Mouse (Mus musculus) erythroid progenitor cell, adult 5-6 weeks (primary cell): ENCODE results near the gene Srsf7. TPM values are rescaled to one million over a fixed set of nuclear protein-coding genes. Genes with fewer than 3 reads are reported as not detected.
A peak's percentile ranks its signal among the peaks of the same experiment; 100 is the strongest.
"Not testable (repeated sequence)": the region's sequence is repeated elsewhere in the genome, so short reads cannot be mapped to it uniquely, and the experiment has no call there.

Experiments used
- ATAC-seq: replicated peaks from 2 replicates; pipeline ENCODE4 v1.8.0; 2016; ENCODE audit warnings: moderate number of reproducible peaks, mild to moderate bottlenecking, moderate TSS enrichment, inconsistent platforms; ENCODE audit not compliant: poor library complexity, low FRiP score, severe bottlenecking
- total RNA-seq, 2 experiments: library from RNA; stranded (forward) in 1 of 2; stranded (reverse) in 1 of 2; fragments of 150-400 nt in 1 of 2; fragments of 186-747, 209-891 nt in 1 of 2; gene quantifications; 2 replicates each; pipeline versions ENCODE4 v1.2.3 to v1.2.4; 2015 to 2017; ENCODE audit warnings: low replicate concordance in 2 of 2

The Srsf7 gene
- total RNA-seq (2015; ENCODE audit: low replicate concordance) = 167 and 184 TPM in 2 replicates
- 125 and 132 TPM in 2 replicates for total RNA-seq (2017; ENCODE audit: low replicate concordance)

DNA sequence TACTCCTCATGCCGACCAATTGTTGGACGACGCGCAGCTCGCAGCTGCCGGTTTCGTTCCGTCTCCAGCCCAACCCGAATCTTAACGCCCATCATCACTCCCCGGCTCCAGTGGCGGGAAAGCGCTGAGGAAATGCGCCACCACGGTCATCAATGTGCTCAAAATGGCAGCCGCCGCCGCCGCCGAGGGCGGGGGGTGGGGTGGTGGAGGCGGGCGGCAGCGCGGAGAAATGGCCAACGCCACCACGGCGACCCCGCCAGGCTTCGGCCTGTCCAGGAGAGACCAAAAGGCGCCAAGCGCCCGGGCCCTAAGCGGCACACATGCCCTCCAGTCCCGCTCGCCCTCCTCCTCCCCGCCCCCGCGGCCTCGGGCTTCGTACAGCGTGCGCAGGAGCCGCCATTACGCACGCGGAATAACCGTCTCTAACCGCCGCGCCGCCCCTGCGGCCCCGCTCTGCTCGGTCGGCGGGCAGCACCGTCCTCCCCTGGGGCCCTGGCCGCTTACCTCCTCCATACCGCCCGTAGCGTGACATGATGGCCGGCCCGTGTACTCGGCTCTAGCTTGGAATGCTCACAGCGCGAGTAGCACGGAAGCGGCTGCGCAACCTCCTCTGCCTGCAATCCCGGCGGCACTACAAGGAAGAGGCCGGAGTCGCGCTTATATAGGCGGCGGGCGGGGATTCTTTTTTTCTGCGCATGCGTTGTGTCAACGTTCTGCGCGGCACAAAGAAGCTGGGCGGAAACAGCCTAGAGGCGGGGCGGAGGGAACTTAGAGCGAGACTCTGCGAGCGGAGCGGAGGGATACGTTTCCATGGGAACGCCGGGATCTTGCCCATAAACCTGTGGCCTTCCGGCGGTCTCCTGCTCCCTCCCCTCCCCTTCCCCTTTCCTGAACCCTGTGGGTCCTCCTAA is at the start of gene Srsf7, which contains the start of gene Ttc39d:
Srsf7 (minus strand) TSS at position 637 of the 911 bp plus-strand sequence.
Ttc39d (plus strand) TSS at position 790 of the 911 bp plus-strand sequence.
- peak; percentile 94 for ATAC-seq

DNA sequence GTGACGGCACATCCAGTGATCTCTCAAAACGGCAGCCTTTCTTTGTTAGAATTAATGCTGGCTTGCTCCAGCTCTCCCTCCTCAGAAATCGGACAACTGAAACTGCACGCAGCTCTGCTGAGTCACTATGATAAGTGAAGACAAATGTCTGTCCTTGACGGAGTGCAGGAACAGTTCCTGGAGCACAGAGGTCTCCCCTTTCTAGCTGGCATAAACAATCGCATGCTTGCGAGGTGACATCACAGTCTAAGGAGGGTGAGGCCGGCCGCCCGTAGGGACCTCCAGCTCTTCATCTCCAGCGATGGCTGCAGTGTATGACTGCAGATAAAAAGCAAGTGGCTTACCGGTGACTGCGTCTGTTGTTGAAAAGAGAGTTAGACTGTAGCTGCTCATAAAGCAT is 48.1 kb upstream of the Srsf7 start:
- ATAC-seq = no peak

DNA sequence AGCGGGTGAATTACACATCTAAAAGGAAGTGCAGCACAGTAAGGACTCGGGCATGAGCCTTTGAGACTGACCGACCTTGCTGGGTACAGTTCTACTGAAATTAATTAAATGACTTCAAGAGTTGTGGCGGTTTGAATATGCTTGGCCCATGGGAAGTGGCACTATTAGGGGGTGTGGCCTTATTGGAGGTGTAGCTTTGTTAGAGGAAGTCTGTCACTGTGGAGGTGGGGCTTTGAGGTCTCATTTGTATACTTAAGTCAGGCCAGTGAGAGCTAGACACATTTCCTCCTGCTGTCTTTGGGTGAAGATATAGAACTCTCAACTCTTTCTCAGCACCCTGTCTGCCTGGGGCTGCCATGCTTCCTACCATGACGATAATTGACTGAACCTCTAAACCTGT is 47.3 kb upstream of the Srsf7 start:
- ATAC-seq = no peak

DNA sequence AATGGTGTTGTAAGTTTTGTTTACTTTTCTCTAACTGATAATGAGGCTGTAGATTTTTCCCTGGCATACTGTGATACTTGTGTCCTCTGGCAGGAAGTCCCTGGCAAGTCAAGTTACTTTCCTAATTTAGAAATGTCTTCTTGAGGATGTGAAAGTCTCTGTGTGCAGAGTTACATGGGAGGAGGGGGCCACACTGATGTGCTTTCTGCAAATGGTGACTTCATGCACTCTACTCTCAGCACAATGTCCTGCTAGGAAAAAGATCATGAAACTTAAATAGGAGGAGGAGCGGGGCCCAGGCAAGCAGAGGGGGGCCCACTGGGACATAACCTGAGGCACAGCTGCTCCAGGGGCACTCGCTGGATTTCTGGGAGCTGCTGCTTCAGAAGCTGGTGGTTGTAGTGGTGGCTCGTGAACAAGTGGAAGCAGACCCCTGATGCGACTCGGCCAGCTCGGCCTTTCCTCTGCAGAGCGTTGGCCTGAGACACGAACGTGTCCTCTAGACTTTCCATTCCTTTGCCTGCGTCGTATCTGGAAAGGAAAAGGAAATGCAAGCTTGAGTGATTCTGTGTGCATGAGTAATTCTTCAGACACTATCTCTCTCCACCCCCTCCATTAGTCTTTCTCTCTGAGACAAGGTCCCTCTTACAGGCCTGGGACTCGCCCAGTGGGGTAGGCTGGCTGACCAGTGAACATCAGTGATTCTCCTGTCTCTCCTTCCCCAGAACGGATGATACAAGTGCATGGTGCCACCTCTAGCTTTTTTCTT is 45.8 kb upstream of the Srsf7 start:
- ATAC-seq = no peak

DNA sequence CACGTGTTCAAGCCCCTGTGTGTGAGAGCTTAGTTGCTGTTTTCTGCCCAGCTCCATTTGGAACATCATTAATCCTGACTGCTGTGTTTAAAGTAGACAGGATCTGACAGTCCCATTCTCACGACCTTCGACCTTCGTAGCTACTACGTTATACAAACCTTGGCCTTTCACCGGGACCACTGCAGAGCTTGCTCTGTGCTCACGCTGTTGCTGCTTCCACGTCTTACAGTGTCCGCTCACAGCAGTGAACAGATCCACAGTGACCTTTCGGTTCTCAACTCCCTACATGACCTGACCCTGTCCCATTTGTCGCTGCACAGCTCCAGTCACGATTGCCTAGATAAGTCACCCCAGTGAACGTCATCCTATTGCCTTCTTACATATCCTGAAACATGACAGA is 36.0 kb upstream of the Srsf7 start:
- no peak for ATAC-seq

DNA sequence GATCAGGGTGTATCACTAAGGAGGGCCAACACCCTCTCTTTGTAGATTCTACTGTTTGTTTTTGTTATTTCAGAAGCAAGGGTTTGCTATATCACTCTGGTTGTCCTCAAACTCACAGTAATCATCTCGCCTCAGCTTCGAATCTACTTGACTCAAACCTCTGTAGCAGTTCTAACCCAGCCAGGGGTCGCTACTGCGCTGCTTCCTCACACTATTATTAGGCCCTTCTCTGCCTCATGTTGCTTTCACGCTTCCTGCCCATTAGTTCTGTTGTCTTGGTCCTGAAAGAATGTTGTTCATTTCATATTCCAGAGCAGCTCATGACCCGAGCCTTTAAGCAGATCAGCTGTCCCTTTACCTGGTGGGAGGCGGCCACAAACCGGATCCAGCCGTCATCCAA is 34.5 kb upstream of the Srsf7 start:
- no peak for ATAC-seq

DNA sequence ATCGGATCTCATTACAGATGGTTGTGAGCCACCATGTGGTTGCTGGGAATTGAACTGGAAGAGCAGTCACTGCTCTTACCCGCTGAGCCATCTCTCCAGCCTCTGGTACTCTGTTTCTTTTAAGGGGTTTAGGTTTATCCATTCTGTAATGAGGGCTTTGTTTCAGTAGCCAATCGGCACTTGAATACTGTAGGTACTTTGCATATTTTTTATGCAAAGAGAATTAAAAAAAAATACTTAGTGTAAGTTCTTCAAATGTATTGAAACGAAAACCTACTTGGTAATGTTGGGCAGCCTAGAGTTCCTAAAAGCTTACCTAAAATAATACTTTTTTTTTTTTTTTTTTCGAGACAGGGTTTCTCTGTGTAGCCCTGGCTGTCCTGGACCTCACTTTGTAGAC is 30.4 kb upstream of the Srsf7 start:
- no peak for ATAC-seq

DNA sequence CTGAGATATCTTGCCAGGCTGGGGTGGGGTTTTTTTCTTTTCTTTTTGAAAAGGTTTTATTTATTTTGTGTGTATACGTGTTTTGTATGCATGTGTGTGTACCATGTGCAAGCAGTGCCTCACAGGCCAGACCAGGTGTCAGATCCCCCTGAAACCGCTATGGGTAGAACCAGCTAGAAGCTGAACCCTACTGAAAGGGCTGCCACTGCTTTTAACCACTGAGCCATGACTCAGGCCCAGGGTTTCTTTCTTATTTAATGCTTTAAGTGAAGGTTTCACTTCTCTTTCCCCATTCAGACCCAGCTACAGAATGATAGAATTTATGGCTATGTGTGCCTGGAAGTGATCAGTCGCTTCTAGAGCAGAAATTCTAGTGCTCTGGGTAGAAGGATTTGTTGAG is 29.7 kb upstream of the Srsf7 start:
- no peak for ATAC-seq

DNA sequence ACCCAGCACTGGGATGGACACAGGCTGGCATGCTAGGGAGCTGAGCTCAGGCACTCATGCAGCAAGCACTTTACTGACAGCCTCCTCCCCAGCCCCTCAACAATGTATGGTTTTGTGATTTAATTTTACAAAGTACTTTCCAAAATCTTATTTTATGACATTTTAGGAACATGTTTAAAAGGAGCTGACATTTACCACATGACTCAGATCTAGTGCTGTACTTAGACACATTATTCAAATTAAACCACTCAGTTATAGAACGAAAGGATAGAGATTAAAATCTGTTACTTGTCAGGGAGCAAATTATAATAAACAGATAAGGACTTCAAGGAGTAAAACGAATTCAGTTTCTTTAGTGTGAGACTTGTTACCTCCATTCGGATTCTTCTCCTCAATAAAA is 28.4 kb upstream of the Srsf7 start:
- no peak for ATAC-seq

DNA sequence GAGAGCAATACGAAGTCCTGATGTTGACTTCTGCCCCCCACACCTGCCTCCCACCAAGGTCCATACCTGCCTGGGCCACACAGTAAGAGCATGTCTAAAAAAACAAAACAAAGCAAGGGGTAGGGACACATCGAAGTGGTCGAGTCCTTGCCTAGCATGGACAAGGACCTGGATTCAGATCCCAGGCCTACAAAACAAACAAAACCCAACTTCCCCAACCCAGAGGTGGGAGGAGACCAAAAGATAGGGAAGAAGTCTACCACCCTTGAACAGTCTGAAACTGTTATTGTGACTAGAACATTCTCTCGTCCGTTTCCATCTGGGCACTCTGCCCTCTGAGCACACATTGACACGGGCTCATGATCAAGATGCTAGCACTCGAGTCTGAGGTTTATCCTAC is 27.3 kb upstream of the Srsf7 start:
- no peak for ATAC-seq

DNA sequence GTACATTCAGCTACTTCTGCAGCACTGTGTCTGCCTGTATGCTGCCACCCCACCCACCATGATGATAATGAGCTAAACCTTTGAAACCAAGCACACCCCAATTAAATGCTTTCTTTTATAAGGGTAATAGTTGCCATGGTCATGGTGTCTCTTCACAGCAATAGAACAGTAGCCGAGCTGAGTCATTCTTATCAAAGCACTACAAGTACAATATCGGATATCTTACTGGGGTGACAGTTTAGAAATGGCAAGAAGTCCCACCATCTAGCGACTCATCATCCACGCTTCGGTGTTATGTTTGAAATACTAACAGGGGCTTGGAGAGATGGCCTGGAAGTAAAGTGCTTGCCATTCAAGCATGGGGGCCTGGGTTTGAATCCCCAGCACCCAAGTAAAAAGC is 26.7 kb upstream of the Srsf7 start:
- ATAC-seq = no peak

DNA sequence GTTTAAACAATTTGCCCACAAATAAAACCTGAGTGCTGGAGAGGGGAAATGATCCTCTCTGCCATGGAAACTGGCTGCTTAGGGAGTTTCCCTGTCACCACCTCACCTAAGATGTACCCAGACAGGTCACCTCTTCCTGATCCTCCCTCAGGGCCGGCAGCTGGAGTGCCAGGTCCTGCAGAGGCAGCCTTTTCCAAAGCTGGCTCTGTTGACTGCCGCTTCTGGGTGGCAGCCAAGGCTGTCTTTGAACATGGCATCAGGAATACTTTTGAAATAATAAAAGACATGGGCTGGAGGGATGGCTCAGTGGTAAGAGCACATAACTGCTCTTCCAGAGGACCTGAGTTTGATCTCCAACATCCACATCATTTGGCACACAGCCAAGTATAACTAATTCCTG is 22.3 kb upstream of the Srsf7 start:
- no peak for ATAC-seq

DNA sequence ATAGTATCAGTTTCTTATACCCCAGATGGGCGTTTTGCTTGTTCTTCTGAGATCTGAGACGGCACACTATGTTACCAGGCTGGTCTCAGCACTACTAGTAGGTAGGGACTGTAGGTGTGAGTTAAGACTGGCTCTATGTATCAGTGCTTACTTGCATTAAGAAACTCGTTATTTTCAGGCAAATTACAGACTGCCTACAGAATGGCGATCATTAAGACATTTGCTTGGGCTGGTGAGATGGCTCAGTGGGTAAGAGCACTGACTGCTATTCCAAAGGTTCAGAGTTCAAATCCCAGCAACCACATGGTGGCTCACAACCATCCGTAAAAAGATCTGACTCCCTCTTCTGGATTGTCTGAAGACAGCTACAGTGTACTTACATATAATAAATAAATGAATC is 18.0 kb upstream of the Srsf7 start:
- ATAC-seq = not testable (repeated sequence)

DNA sequence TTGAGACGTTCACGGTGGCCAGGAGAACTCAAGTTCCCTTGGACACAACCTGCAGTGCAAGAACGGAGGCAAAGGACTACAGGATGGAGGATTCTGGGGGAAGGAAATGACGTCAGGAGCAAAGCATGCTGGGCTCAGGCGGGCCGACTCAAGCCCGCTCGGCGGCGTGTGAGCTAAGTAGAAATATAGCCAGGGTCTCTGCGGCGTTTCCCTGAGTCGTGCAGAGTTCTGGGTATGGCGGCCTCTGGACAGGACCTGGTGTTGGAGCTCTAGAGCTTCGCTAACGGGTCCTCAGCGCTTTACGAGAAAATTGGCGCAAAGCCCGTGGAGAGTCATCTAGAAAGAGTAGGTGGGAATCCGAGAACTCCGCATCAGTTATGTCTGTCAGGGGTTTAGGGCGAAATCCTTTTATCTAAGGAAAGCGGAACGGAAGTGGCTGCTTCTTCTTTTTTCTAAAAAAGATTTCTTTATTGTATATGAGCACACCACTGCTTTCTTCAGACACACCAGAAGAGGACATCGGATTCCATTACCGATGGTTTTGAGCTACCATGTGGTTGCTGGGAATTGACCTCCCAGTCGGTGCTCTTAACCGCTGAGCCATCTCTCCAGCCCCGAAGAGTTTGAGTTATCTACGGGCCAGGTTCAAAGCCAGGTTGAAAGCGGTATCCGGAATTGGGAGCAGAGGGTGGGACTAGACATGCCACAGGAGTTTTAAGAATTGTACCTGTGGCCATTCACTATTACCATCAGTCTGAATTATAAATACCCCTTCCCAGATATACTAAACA is 17.4 kb upstream of the Srsf7 start, which contains the start of gene Gemin6:
Gemin6 (plus strand) TSS at position 116 of the 791 bp plus-strand sequence.
- ATAC-seq = peak; percentile 100

DNA sequence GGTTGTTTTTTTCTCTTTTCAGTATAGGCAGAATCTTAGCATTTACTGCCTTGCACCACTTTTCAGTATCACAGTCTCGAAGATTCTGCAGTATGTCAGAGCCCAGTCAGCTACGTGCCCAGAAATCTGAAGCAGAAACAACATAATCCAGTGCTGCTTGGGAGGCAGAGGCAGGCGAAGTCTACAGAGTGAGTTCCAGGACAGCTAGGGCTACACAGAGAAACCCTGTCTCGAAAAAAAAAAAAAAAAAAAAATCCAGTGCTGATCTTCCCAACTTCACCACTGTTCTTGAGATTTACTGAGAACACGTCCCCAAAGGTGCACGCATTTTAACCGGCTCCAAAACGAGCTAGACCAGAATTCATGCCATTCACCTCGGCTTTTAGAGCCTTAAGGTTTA is 16.7 kb upstream of the Srsf7 start:
- peak; percentile 66 for ATAC-seq

DNA sequence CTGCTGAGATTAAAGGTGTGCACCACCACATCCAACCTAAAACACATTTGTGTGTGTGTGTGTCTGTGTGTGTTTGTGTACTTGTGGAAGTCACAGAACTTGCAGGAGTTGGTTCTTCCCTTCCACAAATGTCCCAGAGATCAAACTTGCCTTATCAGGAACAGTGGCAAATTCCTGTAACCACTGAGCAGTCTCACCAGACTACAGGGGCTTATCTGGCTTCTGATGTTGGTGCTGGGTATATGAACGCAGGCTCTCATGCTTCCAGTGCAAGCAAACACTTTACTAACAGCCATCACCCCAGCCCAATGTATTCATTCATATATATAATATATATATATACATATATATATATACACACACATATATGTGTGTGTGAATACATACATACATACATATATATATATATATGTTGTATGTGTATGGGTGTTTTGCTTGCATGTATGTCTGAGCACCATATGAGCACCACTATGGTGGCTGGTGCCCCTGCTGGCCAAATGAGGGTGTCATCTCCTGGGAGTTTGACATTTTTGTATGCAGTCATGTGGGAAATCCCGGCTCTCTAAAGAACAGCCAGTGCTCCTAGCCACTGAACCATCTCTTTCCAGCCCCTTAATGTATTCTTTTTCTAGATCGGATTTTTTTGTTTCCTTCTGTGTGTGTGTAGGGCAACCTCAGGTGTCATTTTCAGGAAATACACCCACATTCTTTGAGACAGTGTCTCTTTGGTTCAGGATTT is 15.0 kb upstream of the Srsf7 start:
- no peak for ATAC-seq

DNA sequence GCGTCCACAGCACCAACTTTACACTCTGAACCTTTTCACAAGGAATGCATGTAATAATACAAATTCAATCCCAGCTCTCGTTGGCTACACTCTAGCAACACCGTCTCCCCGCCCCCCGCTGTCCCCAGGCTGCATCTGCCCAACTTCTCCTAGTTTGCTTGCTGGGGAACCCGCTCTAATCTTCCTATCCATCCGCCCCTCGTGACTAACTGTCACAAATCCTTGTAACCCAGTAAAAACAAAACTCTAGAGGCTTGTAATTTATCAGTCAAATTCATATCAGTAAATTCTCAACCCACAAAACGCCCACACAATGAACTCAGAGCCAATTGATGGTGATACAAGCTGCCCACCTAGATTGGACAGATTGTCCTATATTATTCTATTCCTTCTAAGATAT is 14.1 kb upstream of the Srsf7 start:
- ATAC-seq = no peak

DNA sequence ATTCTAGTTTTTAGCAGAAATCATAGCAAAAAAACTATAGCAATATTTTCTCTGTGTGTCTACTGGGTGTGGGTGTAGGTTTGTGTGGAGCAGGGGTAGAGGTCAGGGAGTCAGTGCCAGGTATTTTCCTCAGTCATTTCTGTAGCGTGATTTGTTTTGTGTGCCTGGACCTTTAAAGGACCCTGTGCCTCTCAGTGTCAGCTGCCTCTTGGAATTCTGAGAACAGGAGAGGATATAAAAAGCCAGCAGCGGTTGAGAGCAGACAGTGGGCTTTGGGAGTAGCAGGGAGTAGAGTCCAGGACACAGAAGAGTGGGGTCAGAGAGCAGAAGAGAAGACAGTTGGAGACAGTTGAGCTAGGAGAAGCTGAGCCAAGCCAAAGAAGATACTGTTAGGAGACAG is 13.0 kb upstream of the Srsf7 start:
- ATAC-seq = no peak

DNA sequence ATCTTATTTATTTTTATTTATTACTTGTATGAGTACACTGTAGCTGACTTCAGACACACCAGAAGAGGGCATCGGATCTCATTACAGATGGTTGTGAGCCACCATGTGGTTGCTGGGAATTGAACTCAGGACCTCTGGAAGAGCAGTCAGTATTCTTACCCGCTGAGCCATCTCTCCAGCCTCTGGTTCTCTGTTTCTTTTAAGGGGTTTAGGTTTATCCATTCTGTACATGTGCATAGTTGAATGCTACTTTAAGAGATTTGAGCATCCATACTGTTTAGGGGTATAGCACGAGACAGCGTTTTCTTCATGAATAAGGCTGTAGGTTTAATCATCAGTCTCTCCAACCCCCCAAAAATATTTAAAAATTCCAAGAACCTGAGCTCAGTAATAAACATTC is 6.9 kb upstream of the Srsf7 start:
- not testable (repeated sequence) for ATAC-seq
